Mouse (Mus musculus): ENCODE results near the gene Kcna5. TPM values are rescaled to one million over a fixed set of nuclear protein-coding genes. Genes with fewer than 3 reads are reported as not detected.

The Kcna5 gene
- 1 to 10 TPM; 1.5 to 1.8 TPM for total RNA-seq (2021)
- long read RNA-seq, experiment 1, partial matches to known transcripts: 0 of 1 reads
- long read RNA-seq, experiment 1, other reads (novel, unspliced or antisense): 0 of 1 reads
- long read RNA-seq, experiment 2, partial matches to known transcripts: 0 of 1 reads
- long read RNA-seq, experiment 2, other reads (novel, unspliced or antisense): 0 of 1 reads

GRCm38 (mm10) chr6:126535208-126535910 is at the start of gene Kcna5:
Kcna5 (minus strand) TSS chr6:126535412.
- no peak for DNase-seq (ENCODE audit: low spot score in 2 of 2)

GRCm38 (mm10) chr6:126583075-126583474 is 47.9 kb upstream of the Kcna5 start:
- no peak for DNase-seq (ENCODE audit: low spot score in 2 of 2)

GRCm38 (mm10) chr6:126581632-126582031 is 46.4 kb upstream of the Kcna5 start:
- DNase-seq (ENCODE audit: low spot score in 2 of 2): peak in 1 of 2 experiments; percentile 48

GRCm38 (mm10) chr6:126580571-126580970 is 45.4 kb upstream of the Kcna5 start:
- DNase-seq (ENCODE audit: low spot score in 2 of 2): no peak

GRCm38 (mm10) chr6:126577415-126577814 is 42.2 kb upstream of the Kcna5 start:
- DNase-seq (ENCODE audit: low spot score in 2 of 2): no peak

GRCm38 (mm10) chr6:126576566-126576965 is 41.4 kb upstream of the Kcna5 start:
- no peak for DNase-seq (ENCODE audit: low spot score in 2 of 2)

GRCm38 (mm10) chr6:126574778-126575177 is 39.6 kb upstream of the Kcna5 start:
- no peak for DNase-seq (ENCODE audit: low spot score in 2 of 2)

- DNase-seq (ENCODE audit: low spot score in 2 of 2): no peak
Measured at GRCm38 (mm10) chr6:126573021-126573420, 37.8 kb upstream of the Kcna5 start.

- DNase-seq (ENCODE audit: low spot score in 2 of 2): no peak
Measured at GRCm38 (mm10) chr6:126569809-126570208, 34.6 kb upstream of the Kcna5 start.

GRCm38 (mm10) chr6:126568046-126568830 is 33.0 kb upstream of the Kcna5 start:
- no peak for DNase-seq (ENCODE audit: low spot score in 2 of 2)

GRCm38 (mm10) chr6:126567326-126567725 is 32.1 kb upstream of the Kcna5 start:
- DNase-seq (ENCODE audit: low spot score in 2 of 2): no peak

GRCm38 (mm10) chr6:126564376-126564775 is 29.2 kb upstream of the Kcna5 start:
- no peak for DNase-seq (ENCODE audit: low spot score in 2 of 2)

- peak; percentile 88 to 91 for DNase-seq (ENCODE audit: low spot score in 2 of 2)
Measured at GRCm38 (mm10) chr6:126563898-126564297, 28.7 kb upstream of the Kcna5 start.

- no peak for DNase-seq (ENCODE audit: low spot score in 2 of 2)
Measured at GRCm38 (mm10) chr6:126561702-126562101, 26.5 kb upstream of the Kcna5 start.

GRCm38 (mm10) chr6:126560696-126561095 is 25.5 kb upstream of the Kcna5 start:
- no peak for DNase-seq (ENCODE audit: low spot score in 2 of 2)

- peak in 1 of 2 experiments; percentile 25 for DNase-seq (ENCODE audit: low spot score in 2 of 2)
Measured at GRCm38 (mm10) chr6:126560036-126560435, 24.8 kb upstream of the Kcna5 start.

GRCm38 (mm10) chr6:126558276-126558675 is 23.1 kb upstream of the Kcna5 start:
- DNase-seq (ENCODE audit: low spot score in 2 of 2): no peak

- DNase-seq (ENCODE audit: low spot score in 2 of 2): peak; percentile 47 to 51
Measured at GRCm38 (mm10) chr6:126553812-126554211, 18.6 kb upstream of the Kcna5 start.

- DNase-seq (ENCODE audit: low spot score in 2 of 2): peak; percentile 38 to 46
Measured at GRCm38 (mm10) chr6:126551862-126552395, 16.7 kb upstream of the Kcna5 start.

- no peak for DNase-seq (ENCODE audit: low spot score in 2 of 2)
Measured at GRCm38 (mm10) chr6:126544107-126545036, 9.2 kb upstream of the Kcna5 start.

GRCm38 (mm10) chr6:126542724-126543123 is 7.5 kb upstream of the Kcna5 start:
- DNase-seq (ENCODE audit: low spot score in 2 of 2): no peak
